Mouse (Mus musculus) gastrocnemius, postnatal 10 days (tissue): ENCODE measurements around the gene Srbd1. TPM values are rescaled to one million over a fixed set of nuclear protein-coding genes. Genes with fewer than 3 reads are reported as not detected.
A peak's percentile ranks its signal among the peaks of the same experiment; 100 is the strongest.

Experiments
- DNase-seq: peaks from one replicate; pipeline ENCODE4 v3.0.0; 2021; ENCODE audit warnings: mixed read lengths
- total RNA-seq, 2 experiments: library from RNA; stranded (reverse); gene quantifications; 2 replicates each; pipeline ENCODE4 v1.2.3; 2021

Gene Srbd1
- total RNA-seq, 2 experiments from 2014 or later, result 9.4 to 11.0 TPM

- peak; percentile 21 for DNase-seq
Observed at GRCm38 (mm10) chr17:86144537-86145078, 367 bp downstream of the Srbd1 start.

DNA sequence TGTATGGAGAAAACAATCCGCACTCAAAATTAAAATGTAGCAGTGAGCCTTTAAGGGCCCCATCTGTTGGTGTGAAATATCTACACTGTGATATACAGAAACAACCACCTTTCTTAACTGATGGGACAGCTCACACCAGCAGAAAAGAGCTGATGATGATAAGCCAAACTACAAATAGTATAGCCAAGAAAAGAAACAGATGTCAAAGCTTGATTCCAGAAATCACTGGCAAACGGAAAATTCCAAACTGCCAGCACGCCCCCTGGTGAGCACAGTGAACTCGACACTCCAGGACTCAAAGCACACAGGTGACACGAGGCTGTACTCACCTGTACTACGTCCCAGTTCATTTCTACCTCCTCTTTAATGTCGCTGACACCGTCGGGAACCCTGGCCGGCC lies 9.1 kb downstream of the Srbd1 start:
- no peak for DNase-seq

GRCm38 (mm10) chr17:86134461-86134860 lies 10.5 kb downstream of the Srbd1 start:
- DNase-seq, result no peak

GRCm38 (mm10) chr17:86132534-86132933 lies 12.4 kb downstream of the Srbd1 start:
- no peak for DNase-seq

DNA sequence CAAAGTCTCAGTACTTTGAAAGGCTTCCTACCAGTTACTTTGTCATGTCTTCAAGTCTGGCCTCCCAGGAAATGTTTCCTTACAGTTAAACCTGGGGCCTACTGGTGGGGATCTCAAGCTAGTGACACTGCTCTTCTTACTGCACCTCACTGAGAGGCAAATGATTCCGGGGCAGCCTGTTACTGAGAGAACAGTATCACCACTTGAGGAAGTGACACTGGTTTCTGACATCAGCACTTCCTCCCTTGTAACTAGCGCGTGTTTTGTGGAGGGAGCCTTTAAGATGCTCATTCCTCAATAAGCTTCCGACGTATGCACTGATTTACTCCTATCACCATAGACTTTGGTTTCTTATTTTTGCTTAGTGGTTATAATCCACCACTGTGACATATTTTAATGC lies 16.8 kb downstream of the Srbd1 start:
- DNase-seq, result no peak

GRCm38 (mm10) chr17:86125908-86126307 lies 19.1 kb downstream of the Srbd1 start:
- DNase-seq, result no peak

- DNase-seq, result no peak
Observed at GRCm38 (mm10) chr17:86123146-86123545, 21.8 kb downstream of the Srbd1 start.

- DNase-seq, result no peak
Observed at GRCm38 (mm10) chr17:86096875-86097274, 48.1 kb downstream of the Srbd1 start.

- DNase-seq, result no peak
Observed at GRCm38 (mm10) chr17:86093124-86093523, 51.9 kb downstream of the Srbd1 start.

GRCm38 (mm10) chr17:86091631-86092030 lies 53.3 kb downstream of the Srbd1 start:
- DNase-seq, result no peak

DNA sequence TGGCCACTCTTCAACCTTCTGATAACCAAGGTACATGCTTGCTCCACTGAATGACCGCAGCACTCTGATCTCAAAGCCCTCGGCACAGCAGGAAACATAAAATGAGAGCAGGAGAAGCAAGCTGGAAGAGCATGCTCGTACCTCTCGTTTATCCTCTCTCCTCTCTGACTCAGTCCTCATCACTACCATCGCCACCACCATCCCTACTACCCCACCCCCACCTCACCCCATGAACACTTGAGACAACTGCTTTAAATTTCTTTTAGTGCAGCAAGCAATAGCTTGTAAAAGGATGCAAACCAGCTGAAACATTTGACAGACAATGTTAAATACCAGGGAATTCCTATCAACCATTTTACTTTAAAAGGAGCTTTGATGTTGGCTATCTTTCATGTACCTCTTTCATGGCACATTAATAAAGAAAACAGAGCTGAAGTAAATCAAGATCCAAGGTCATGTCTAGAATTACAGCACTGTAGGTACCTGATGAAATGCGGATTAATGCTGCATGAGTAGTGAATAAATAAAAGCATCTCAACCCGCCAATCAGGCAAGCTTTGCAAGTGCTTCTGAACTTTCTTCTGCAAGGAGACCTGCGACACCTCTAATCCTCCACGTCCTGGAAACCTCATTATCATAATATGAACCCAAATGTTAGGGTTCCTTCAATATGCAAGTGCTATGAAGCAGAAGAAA lies 54.9 kb downstream of the Srbd1 start:
- DNase-seq, result no peak

DNA sequence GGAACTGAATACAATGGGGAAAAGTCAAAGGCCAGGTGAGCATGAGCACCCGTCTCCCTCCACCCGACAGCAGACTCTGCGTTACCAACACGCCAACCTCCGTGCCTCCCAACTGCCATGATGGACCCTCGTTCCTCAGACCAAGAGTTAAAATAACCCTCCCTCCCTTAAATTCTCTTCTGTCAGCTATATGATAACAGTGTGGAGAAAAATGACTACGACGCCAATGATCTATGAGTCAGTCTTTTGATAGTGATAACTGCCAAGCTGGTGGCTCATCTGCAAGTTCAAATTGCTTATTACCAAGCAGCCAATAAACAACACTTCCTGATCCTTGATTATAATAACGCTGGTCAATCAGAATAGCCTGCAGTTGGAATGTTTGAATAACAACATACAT lies 57.1 kb downstream of the Srbd1 start:
- DNase-seq, result no peak

GRCm38 (mm10) chr17:86086191-86086590 lies 58.8 kb downstream of the Srbd1 start:
- no peak for DNase-seq

DNA sequence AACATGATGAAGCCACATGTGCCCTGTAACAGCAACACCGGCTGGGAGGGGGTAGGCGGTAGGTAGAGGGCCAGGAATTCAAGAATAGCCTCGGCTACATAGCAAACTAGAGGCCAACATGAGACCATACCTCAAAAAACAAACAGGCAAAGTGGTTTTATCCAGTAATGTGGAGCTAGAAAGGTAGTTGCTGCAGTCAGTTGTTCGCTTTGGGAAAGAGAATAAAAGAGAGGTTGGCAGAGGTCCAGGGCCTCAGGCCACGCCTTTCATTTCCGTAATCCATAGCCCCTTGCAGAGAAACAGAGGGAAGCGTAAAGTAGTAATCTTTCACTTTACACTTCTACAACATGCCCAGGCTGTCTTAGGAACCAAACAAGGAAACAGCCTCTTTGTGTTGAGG lies 61.8 kb downstream of the Srbd1 start:
- DNase-seq, result no peak

DNA sequence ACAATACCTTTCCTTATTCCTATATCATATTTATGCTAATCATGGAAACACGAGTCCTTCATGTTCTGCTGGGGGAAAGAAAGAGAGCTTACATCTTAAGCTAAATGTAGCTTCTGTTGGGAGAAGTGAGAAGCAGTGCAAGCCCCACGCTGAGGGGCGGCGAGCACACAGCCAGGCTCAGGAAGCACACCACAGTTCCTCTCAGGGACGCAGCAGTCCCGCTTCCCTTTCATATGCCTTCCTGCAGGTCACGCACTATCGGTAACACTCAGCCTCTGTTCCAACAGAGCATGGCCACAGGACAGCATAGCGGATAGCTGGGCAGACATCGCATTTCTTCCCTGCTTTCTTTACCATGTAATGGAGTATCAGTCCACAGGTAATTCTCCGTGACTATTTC lies 66.9 kb downstream of the Srbd1 start:
- DNase-seq, result no peak

DNA sequence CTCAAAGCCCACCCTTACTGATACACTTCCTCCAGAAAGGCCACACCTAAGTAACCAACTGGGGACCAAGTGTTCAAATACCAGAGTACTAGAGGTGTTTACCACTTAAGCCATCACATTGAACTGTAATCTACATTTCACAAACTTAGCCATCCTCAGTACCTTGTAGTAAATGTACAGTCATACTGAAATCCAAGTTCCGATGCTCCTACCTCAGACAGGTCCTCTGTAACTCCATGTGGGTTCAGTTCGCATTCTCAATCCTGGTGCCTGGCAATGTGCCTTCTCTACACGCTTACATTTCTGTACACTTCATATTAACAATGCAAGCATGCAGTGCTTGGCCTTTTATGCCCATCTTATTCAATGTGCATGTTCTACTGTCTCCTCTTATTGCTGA lies 77.5 kb downstream of the Srbd1 start:
- no peak for DNase-seq

DNA sequence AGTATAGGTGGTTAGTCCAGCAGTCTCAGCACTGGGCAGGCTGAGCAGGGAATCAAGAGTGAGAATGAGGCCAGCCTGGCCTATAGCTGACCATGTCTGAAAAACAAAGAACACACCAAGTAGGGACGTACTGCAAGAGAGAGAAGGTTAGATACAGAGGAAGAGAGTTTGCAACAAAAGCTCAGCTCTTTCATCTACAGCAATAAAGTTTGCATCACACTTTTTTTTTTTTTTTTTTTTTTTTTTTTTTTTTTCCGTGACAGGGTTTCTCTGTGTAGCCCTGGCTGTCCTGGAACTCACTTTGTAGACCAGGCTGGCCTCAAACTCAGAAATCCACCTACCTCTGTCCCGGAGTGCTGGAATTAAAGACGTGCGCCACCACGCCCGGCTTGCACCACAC lies 79.1 kb downstream of the Srbd1 start:
- DNase-seq, result no peak

DNA sequence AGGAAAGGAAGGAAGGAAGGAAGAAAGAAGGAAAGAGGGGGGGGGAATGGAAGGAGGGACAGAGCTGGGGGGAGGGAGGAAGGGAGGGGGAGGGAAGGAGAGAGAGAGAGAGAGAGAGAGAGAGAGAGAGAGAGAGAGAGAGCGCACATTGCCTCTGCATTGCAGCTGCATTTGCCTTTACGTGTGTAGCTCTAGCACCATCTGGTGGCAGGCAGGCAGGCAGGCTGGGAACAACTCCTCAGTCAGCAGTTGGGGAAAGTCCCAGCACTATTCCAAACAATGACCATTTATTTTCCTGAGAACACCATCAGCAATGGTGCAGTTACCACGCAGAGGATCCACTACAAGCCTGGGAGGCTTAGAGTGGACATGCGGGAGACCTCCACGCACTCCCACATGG lies 81.5 kb downstream of the Srbd1 start:
- peak; percentile 67 for DNase-seq

GRCm38 (mm10) chr17:86060911-86061310 lies 84.1 kb downstream of the Srbd1 start:
- DNase-seq, result no peak

DNA sequence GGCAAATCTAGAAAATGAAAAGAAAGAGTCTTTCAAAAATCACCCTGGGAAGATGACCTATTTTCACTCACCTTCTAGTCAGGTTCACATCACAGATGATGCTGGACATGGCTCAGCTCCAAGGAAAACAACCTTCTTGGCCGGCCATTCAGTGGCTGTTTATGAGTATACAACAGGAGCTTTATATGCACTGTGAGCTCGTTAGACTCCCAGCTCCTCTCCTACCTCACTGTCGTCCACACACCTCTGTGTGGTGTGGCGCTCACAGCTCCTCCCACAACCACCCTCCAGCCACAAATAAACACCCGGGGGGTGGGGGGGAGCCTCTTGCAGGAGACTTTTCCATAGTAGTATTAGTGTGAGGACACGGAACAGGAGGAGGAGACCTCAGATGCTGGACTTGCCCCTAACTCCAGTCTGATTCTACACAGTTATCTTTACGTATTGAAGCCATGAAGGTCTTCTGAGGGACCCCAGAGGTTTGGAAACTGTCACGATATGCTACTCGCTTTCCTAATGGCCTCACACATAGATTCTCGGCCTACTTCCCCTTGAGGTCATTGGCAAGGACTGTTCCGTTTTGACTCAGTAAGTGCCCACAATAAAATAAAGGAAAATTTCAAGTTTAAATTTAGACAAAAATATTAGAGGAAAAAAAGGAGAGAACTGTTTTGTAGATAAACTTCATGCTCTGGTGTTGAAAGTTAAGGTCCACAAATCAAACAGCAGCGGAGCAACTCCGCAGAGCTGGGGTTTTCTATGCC lies 104.6 kb downstream of the Srbd1 start:
- DNase-seq, result no peak

- DNase-seq, result no peak
Observed at GRCm38 (mm10) chr17:86039741-86040140, 105.2 kb downstream of the Srbd1 start.

GRCm38 (mm10) chr17:86038211-86038648 lies 106.7 kb downstream of the Srbd1 start:
- no peak for DNase-seq

- DNase-seq, result no peak
Observed at GRCm38 (mm10) chr17:86035576-86035975, 109.4 kb downstream of the Srbd1 start.

GRCm38 (mm10) chr17:86035146-86035545 lies 109.8 kb downstream of the Srbd1 start:
- DNase-seq, result no peak
